Mouse (Mus musculus) kidney, adult 2 months (tissue): ENCODE data around the gene Cd38.

ENCODE experiments used
- CTCF ChIP-seq: fragments of 200-500 bp; conservative IDR thresholded peaks from 2 replicates; pipeline ENCODE4 v1.5.1; 2011; ENCODE audit warnings: low read depth, mild to moderate bottlenecking, control low read depth, low read length, moderate library complexity, mixed read lengths; ENCODE audit not compliant: insufficient read depth, insufficient read length
- POLR2A ChIP-seq: fragments of 200-500 bp; IDR thresholded peaks from one replicate; pipeline ENCODE4 v1.6.1; 2011; ENCODE audit warnings: low read depth, low read length, control low read depth

DNA sequence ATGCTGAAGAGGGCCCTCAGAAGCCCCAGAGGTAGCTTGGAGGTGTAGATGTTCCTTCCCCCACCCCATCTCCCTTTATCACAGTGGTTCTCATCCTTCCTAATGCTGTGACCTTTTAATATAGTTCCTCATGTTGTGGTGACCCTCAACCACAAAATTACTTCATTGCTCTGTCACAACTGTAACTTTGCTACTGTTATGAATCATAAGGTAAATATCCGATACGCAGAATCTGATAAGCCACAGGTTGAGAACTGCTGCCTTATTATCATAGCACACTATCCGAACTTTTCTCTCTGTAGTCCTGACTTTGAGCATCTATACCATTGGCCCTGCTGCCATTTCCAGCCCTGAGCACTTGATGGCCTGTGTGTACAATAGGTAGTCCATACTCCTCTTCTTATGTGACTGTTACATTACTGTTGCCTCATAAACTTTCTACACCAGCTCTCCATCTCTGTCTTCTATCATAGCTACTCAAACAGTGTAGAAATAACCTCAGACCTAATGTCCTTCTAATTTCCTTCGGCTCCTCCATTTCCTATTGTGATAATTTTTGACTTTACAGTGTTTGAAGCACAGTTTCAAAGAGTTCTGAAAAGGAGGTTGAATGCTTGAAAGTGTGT, 47.0 kb downstream of the Cd38 start:
- no peak for TF ChIP-seq CTCF
- TF ChIP-seq POLR2A, result no peak
